Mouse (Mus musculus): ENCODE results near the gene Nol9. TPM values are rescaled to one million over a fixed set of nuclear protein-coding genes. Genes with fewer than 3 reads are reported as not detected.

Gene Nol9
- polyA plus RNA-seq, 1 experiment: 22.8 TPM

GRCm38 (mm10) chr4:152010091-152010706 lies 28.9 kb upstream of the Nol9 start:
- Histone ChIP-seq H3K36me3 (ENCODE audit: control insufficient read depth, insufficient read depth, low read length) (peaks cover 10% of the 10 kb centered on the region), H3K4me3 (ENCODE audit: extremely low read depth, insufficient read depth, insufficient read length) (peak overlapping the region; percentile 90), H3K27ac (ENCODE audit: insufficient read depth, low read length) (no peak overlapping the region), H3K27me3 (ENCODE audit: control insufficient read depth, insufficient read depth, low read length) (no peaks in the 10 kb centered on the region), H3K4me1 (ENCODE audit: control insufficient read depth, insufficient read depth, insufficient read length) (peaks cover 11% of the 10 kb centered on the region)
- no peak for DNase-seq (ENCODE audit: low read depth in 1 of 2, low spot score in 2 of 2)
- no peak for TF ChIP-seq POLR2A (IDR thresholded peaks at IDR 0.05; ENCODE audit: low read depth, low read length)
- TF ChIP-seq CTCF (IDR thresholded peaks at IDR 0.05; ENCODE audit: extremely low read depth, insufficient read depth, insufficient read length, insufficient replicate concordance): no peak
- 8% methylated on average over 10 of the region's 10 CpGs for WGBS

GRCm38 (mm10) chr4:152010707-152011134 lies 28.4 kb upstream of the Nol9 start:
- no peak for TF ChIP-seq CTCF (IDR thresholded peaks at IDR 0.05; ENCODE audit: extremely low read depth, insufficient read depth, insufficient read length, insufficient replicate concordance)
- TF ChIP-seq POLR2A (IDR thresholded peaks at IDR 0.05; ENCODE audit: low read depth, low read length): no peak
- H3K36me3 ChIP-seq (ENCODE audit: control insufficient read depth, insufficient read depth, low read length): peaks cover 14% of the 10 kb centered on the region
- no peak overlapping the region for H3K27ac ChIP-seq (ENCODE audit: insufficient read depth, low read length)
- peak overlapping the region; percentile 23 for H3K4me3 ChIP-seq (ENCODE audit: extremely low read depth, insufficient read depth, insufficient read length)
- WGBS: 21% methylated on average over 13 of the region's 13 CpGs
- H3K27me3 ChIP-seq (ENCODE audit: control insufficient read depth, insufficient read depth, low read length): no peaks in the 10 kb centered on the region
- DNase-seq (ENCODE audit: low read depth in 1 of 2, low spot score in 2 of 2): no peak
- H3K4me1 ChIP-seq (ENCODE audit: control insufficient read depth, insufficient read depth, insufficient read length): peaks cover 11% of the 10 kb centered on the region

- Histone ChIP-seq H3K4me1 (ENCODE audit: control insufficient read depth, insufficient read depth, insufficient read length) (peaks cover 11% of the 10 kb centered on the region), H3K36me3 (ENCODE audit: control insufficient read depth, insufficient read depth, low read length) (peaks cover 14% of the 10 kb centered on the region), H3K27ac (ENCODE audit: insufficient read depth, low read length) (no peak overlapping the region), H3K4me3 (ENCODE audit: extremely low read depth, insufficient read depth, insufficient read length) (no peak overlapping the region), H3K27me3 (ENCODE audit: control insufficient read depth, insufficient read depth, low read length) (no peaks in the 10 kb centered on the region)
- no peak for DNase-seq (ENCODE audit: low read depth in 1 of 2, low spot score in 2 of 2)
- 76% methylated on average over 8 of the region's 8 CpGs for WGBS
- no peak for TF ChIP-seq CTCF (IDR thresholded peaks at IDR 0.05; ENCODE audit: extremely low read depth, insufficient read depth, insufficient read length, insufficient replicate concordance)
- no peak for TF ChIP-seq POLR2A (IDR thresholded peaks at IDR 0.05; ENCODE audit: low read depth, low read length)
Measured at GRCm38 (mm10) chr4:152011171-152011760, 27.9 kb upstream of the Nol9 start.

- no peak overlapping the region for H3K27ac ChIP-seq (ENCODE audit: insufficient read depth, low read length)
- H3K36me3 ChIP-seq (ENCODE audit: control insufficient read depth, insufficient read depth, low read length): peaks cover 14% of the 10 kb centered on the region
- peaks cover 11% of the 10 kb centered on the region for H3K4me1 ChIP-seq (ENCODE audit: control insufficient read depth, insufficient read depth, insufficient read length)
- TF ChIP-seq CTCF (IDR thresholded peaks at IDR 0.05; ENCODE audit: extremely low read depth, insufficient read depth, insufficient read length, insufficient replicate concordance): no peak
- no peak for TF ChIP-seq POLR2A (IDR thresholded peaks at IDR 0.05; ENCODE audit: low read depth, low read length)
- WGBS: 94% methylated on average over 16 of the region's 16 CpGs
- H3K27me3 ChIP-seq (ENCODE audit: control insufficient read depth, insufficient read depth, low read length): no peaks in the 10 kb centered on the region
- H3K4me3 ChIP-seq (ENCODE audit: extremely low read depth, insufficient read depth, insufficient read length): no peak overlapping the region
- no peak for DNase-seq (ENCODE audit: low read depth in 1 of 2, low spot score in 2 of 2)
Measured at GRCm38 (mm10) chr4:152012109-152012508, 27.0 kb upstream of the Nol9 start.

GRCm38 (mm10) chr4:152013036-152013813 lies 25.9 kb upstream of the Nol9 start:
- Histone ChIP-seq H3K4me1 (ENCODE audit: control insufficient read depth, insufficient read depth, insufficient read length) (peaks cover 11% of the 10 kb centered on the region), H3K36me3 (ENCODE audit: control insufficient read depth, insufficient read depth, low read length) (peaks cover 15% of the 10 kb centered on the region), H3K27me3 (ENCODE audit: control insufficient read depth, insufficient read depth, low read length) (no peaks in the 10 kb centered on the region), H3K4me3 (ENCODE audit: extremely low read depth, insufficient read depth, insufficient read length) (no peak overlapping the region), H3K27ac (ENCODE audit: insufficient read depth, low read length) (no peak overlapping the region)
- 78% methylated on average over 12 of the region's 12 CpGs for WGBS
- no peak for DNase-seq (ENCODE audit: low read depth in 1 of 2, low spot score in 2 of 2)
- TF ChIP-seq POLR2A (IDR thresholded peaks at IDR 0.05; ENCODE audit: low read depth, low read length) (no peak), CTCF (IDR thresholded peaks at IDR 0.05; ENCODE audit: extremely low read depth, insufficient read depth, insufficient read length, insufficient replicate concordance) (no peak)

- H3K36me3 ChIP-seq (ENCODE audit: control insufficient read depth, insufficient read depth, low read length): peaks cover 27% of the 10 kb centered on the region
- H3K4me3 ChIP-seq (ENCODE audit: extremely low read depth, insufficient read depth, insufficient read length): no peak overlapping the region
- no peaks in the 10 kb centered on the region for H3K27me3 ChIP-seq (ENCODE audit: control insufficient read depth, insufficient read depth, low read length)
- H3K4me1 ChIP-seq (ENCODE audit: control insufficient read depth, insufficient read depth, insufficient read length): no peaks in the 10 kb centered on the region
- no peak for TF ChIP-seq POLR2A (IDR thresholded peaks at IDR 0.05; ENCODE audit: low read depth, low read length)
- no peak for TF ChIP-seq CTCF (IDR thresholded peaks at IDR 0.05; ENCODE audit: extremely low read depth, insufficient read depth, insufficient read length, insufficient replicate concordance)
- 85% methylated on average over 6 of the region's 6 CpGs for WGBS
- DNase-seq (ENCODE audit: low read depth in 1 of 2, low spot score in 2 of 2): no peak
- no peak overlapping the region for H3K27ac ChIP-seq (ENCODE audit: insufficient read depth, low read length)
Measured at GRCm38 (mm10) chr4:152019073-152019472, 20.0 kb upstream of the Nol9 start.
